Mouse (Mus musculus) layer of hippocampus, postnatal 25 days (tissue): ENCODE measurements at regions not wholly inside any gene's neighbourhood (a gene's known extent, or its start where the extent isn't known, plus 50 kb on each side); places are given as distances from the start of the nearest gene placed in this dataset.

Experiments
- DNase-seq, 2 experiments: peaks; one replicate each; pipeline ENCODE4 v3.0.0; 2022; ENCODE audit warnings: mixed read lengths in 2 of 2, low spot score in 1 of 2; ENCODE audit errors: extremely low spot score in 1 of 2

DNA sequence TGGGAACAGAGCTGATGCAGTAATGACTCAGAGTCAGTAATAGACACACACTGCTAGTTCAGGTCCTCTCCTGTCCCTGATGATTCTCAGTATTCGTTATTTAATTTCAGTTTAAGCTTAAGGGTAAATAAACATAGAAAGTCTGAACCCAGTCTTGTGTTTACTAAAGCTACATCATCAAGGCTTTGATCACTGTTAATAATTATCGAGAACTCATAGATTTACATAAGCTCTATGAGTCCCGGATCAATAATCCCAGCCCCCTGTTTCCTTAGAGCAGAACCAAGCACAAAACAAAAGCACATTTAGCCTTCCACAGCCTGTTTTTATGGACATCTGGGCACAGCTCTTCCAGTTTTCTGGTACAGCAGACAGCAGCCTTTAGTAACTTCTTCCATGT lies 59.0 kb upstream of the Ifngr1 start:
- DNase-seq: no peak

DNA sequence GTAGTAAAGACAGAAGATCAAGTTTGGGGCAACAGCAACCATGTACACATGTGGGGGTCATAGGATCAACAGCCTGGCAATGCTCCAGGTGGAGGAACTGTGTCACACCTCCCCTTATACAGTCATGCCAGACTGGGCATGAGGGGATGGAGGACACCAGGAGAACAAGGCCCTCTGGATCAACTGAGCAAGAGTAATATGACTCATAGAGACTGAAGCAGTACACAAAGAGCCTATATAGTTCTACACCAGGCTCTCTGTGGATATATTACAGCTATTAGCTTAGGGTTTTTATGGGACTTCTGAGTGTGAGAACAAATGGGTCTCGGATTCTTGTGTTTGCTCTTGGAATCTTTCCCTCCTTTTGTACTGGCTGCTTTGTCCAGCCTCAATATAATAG lies 57.9 kb upstream of the Ifngr1 start:
- DNase-seq: no peak
